Mouse (Mus musculus): ENCODE data around the gene Med13. TPM values are rescaled to one million over a fixed set of nuclear protein-coding genes. Genes with fewer than 3 reads are reported as not detected.
A peak's percentile ranks its signal among the peaks of the same experiment; 100 is the strongest.
"Not testable (repeated sequence)": the region's sequence is repeated elsewhere in the genome, so short reads cannot be mapped to it uniquely, and the experiment has no call there.

The Med13 gene
- total RNA-seq, 2 experiments from 2014 or later: 56.0 to 64.6 TPM

DNA sequence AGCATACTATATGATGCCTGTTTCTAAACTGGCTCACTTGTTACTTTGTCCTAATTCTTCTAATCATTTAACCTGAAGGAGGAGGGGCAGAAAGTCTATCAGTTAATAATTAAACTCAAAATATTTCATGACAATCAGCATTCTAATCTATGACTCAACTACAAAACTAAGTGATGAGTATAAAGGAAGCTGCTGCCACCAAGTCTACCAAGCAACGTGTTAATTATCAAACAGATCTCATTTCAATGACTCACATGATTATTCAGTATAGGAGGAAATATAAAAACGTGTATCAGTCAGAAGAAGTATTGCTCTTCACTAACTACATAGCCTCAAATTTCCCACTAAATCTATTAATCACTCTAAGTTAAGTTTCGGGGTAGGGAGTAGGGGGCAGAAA, 10.9 kb downstream of the Med13 start:
- intact Hi-C loops (cut with DNase I): no loop called here
- no peak for DNase-seq (ENCODE audit: low spot score in 2 of 2)

DNA sequence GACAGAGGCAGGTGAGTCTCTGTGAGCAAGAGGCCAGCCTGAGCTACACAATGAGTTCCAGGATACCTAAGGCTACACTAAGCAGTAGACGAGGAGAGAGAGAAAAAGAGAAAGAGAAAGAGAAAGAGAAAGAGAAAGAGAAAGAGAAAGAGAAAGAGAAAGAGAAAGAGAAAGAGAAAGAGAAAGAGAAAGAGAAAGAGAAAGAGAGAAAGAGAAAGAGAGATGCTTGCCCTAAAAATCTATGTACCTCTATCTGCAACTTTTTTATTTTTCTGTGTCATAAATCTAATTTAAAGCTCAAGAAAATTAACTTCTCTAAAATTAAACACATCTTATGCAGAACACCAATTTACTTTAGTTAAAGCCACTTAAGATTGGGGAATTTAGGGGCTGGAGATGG, 12.5 kb downstream of the Med13 start:
- intact Hi-C loops (cut with DNase I): not testable (repeated sequence)

DNA sequence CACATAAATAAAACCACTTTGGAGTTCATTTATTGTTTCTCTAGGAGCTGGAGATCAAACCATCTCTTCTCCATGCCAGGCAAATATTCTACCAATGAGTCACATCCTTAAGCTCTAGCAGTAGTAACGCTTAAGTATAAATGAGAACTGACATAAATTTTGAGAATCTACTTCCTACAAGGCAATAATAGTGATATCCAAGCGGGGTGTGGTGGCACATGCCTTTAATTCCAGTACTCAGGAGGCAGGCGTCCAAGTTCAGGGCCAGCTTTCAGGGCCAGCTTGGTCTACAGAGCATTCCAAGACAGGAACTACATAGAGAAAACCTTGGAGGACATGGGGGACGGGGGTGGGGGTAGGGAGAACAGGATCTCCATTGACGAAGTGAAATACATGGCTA, 33.2 kb downstream of the Med13 start:
- intact Hi-C loops (cut with DNase I): no loop called here
- no peak for DNase-seq (ENCODE audit: low spot score in 2 of 2)

More for the DNA sequence above, 12.5 kb downstream of the Med13 start:
- not testable (repeated sequence) for DNase-seq (ENCODE audit: low spot score in 2 of 2)

DNA sequence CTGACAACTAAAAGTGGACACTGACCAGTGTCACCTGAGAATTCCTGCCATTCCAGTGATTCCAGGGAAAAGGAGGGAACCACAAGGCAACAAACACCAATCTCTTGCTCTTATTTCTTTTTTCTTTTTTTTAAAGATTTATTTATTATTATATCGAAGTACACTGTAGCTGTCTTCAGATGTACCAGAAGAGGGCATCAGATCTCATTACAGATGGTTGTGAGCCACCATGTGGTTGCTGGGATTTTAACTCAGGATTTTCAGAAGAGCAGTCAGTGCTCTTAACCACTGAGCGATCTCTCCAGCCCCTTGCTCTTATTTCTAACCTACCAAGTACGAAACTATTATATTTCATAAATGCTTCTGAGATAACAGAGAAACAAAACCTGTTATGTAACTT, 42.4 kb downstream of the Med13 start:
- intact Hi-C loops (cut with DNase I): loop anchor here (5.0 kb wide), 1 partner anchor 37 kb away; no protein-coding TSS in a partner anchor
- DNase-seq (ENCODE audit: low spot score in 2 of 2): not testable (repeated sequence)

GRCm38 (mm10) chr11:86310280-86310679, 47.1 kb downstream of the Med13 start:
- intact Hi-C loops (cut with DNase I): loop anchor here (5.0 kb wide), 1 partner anchor 42 kb away; no protein-coding TSS in a partner anchor

DNA sequence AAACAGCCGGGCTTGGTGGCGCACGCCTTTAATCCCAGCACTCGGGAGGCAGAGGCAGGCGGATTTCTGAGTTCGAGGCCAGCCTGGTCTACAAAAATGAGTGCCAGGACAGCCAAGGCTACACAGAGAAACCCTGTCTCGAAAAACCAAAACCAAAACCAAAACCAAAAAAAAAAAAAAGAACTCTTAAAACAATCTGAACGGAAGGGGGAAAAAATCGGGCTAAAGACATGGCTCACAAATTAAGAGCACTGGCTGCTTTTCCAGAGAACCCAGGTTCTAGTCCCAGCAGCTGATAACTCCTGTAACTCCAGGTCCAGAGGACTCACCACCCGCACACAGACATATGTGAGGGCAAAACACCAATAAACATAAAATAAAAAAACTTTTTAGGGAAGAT, 65.2 kb downstream of the Med13 start:
- intact Hi-C loops (cut with DNase I); DNase-seq (ENCODE audit: low spot score in 2 of 2): not testable (repeated sequence)

More at GRCm38 (mm10) chr11:86310280-86310679, 47.1 kb downstream of the Med13 start:
- no peak for DNase-seq (ENCODE audit: low spot score in 2 of 2)

DNA sequence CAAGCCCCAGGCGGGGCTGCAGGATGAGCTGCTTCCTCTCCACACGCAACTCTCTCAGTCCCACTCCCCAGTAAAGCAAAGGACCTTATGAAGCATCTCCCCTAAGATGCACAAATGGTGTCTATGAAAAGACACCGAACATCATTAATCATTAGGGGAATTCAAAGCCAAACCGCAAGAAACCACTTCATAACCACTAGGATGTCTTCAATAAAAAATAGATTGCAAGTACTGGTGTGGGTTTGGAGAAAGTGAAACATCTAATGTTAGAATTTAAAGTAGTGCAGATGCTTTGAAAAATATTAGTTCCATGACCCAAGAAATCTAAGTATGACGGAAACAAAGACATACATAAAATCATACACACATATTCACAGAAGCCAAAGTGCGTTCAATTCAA, 65.7 kb downstream of the Med13 start:
- no peak for DNase-seq (ENCODE audit: low spot score in 2 of 2)
- intact Hi-C loops (cut with DNase I): no loop called here

- intact Hi-C loops (cut with DNase I): no loop called here
- DNase-seq (ENCODE audit: low spot score in 2 of 2): no peak
These were observed 71.7 kb downstream of the Med13 start for GRCm38 (mm10) chr11:86285729-86286128.

DNA sequence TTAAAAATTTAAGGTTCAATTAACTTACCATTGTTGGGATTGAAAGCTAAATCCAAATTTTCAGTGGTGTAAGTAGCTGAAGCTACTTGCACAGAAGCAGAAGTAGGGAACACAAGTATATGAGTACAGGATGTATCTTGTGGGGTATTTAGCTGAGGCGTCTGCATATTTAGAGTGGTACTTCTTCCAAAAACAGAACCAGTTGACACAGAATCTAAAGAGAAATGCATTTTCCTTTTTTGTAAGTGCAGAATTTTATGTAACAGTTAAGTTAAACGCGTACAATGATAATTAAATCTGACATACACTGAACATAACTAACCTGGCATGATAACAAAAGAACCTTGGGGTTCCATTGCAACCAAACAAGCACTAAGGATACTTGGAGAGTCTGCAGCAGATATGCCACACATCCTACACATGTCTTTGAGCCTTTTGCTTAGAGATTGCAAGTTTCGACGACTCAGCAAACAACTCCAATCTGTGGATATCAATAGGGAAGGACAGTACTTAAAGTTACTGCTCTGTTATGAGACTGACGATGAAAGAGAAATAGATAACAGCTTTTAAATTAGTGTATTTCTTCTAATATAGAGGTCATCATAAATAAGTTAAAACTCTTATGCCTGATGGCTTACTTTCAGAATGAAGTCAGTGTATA, 78.8 kb downstream of the Med13 start:
- intact Hi-C loops (cut with DNase I): no loop called here
- DNase-seq (ENCODE audit: low spot score in 2 of 2): peak in 1 of 2 experiments; percentile 75

DNA sequence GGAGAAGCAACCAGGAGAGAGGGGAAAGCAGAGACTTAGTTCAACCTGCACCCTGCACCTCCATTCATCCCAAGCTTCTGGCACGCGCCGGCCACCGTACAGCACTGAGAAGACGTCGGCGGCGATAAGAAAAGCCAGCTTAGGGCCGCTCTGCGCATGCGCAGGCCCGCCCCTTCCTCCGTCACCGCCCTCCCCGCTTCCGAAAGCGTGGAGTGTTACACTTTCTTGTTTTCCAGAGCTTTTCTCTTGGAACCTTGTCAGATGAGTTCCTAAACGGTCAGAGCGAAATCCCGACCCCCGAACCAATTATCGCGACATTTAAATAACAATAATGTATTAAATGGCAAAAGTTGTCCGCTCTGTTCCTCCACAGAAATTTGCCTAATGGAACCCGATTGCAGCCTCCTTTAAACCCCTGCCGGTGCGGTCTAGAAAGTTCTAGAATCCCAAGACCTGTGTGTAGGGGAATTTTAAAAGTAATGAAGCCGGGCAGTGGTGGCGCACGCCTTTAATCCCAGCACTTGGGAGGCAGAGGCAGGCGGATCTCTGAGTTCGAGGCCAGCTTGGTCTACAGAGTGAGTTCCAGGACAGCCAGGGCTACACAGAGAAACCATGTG, 99.8 kb downstream of the Med13 start, which contains the start of gene Ints2:
Gene Ints2, minus strand, starts transcription at position 116 of the 617 bp plus-strand sequence.
- intact Hi-C loops (cut with DNase I): loop anchor here (5.0 to 10.0 kb wide), 2 partner anchors 100 to 207 kb away; partner anchors contain the start of gene Med13
- peak; percentile 95 to 96 for DNase-seq (ENCODE audit: low spot score in 2 of 2)

- no peak for DNase-seq (ENCODE audit: low spot score in 2 of 2)
- intact Hi-C loops (cut with DNase I): loop anchor here (5.0 to 10.0 kb wide), 2 partner anchors 100 to 208 kb away; partner anchors contain the start of gene Med13
These were observed 100.3 kb downstream of the Med13 start for GRCm38 (mm10) chr11:86257054-86257453.

GRCm38 (mm10) chr11:86253342-86253741, 104.1 kb downstream of the Med13 start:
- no peak for DNase-seq (ENCODE audit: low spot score in 2 of 2)
- intact Hi-C loops (cut with DNase I): loop anchor here (10.0 kb wide), 1 partner anchor 211 kb away; no protein-coding TSS in a partner anchor

DNA sequence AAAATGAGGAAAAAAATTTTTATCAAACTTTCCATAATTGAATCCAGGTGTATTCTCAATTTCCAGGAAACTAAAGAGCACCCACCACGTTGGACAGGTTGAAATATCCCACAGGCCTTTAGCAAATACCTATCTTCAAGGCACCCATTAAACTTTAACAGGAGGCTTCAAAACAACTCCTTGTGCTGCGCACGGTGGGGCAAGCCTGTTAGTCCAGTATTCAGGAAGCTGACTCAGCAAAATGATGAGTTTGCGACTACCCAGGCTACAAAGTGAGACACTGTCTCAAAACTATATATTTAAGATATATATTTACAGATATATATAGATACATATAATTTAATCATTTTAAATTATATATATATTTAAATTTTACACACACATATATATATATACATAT, 125.0 kb downstream of the Med13 start:
- intact Hi-C loops (cut with DNase I): no loop called here
- no peak for DNase-seq (ENCODE audit: low spot score in 2 of 2)

DNA sequence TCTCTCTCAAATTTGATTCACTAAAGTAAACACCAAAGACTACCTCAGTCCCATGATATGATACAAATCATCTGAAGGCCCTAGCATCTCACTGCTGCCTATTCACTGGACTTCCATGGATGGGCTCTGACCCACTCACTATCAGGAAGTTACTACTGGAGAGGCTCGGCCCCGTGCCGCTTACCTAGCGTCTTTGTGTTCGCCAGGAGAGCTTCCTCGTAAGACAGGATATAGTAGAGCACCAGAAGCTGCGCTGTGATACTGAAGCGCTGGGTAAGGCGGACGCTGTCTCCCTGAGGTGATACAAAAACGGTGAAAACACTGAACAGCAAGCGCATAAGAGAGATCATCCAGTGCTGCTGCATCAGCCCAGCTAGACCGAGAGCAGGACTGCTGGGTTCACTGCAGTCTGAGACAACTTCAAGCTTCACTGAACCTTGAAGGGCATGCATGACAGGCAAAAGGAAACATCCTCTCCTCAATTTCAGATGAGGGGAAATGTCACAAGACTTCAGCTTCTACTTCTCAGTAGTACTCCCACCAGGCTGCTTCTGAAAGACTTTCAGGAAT, 125.5 kb downstream of the Med13 start:
- no peak for DNase-seq (ENCODE audit: low spot score in 2 of 2)
- intact Hi-C loops (cut with DNase I): no loop called here

DNA sequence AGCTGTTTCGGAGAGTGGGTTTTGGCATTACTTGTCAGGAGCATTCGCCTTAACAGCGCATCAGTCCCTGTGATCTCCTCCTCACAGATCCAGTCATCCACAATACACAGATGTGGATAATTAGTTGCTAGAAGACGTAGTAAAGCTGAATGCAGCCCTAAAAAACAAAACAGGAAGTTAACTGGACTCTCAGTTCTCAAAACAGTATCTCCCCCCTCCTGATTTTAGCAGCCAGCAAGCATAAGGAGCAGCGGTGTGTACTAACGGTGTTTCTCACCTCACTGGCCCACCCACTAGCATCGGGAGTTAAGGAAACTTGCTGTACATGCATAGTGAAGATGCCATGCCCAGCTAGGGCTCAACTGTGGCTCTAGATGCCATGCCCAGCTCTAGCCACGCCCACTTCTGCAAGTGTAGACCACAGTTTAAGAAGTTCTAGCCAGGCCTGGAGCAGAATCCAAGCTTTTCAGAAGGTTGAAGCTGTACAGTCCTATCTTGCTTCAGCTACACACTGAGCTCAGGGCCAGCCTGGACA, 130.7 kb downstream of the Med13 start:
- no peak for DNase-seq (ENCODE audit: low spot score in 2 of 2)
- intact Hi-C loops (cut with DNase I): no loop called here

- DNase-seq (ENCODE audit: low spot score in 2 of 2): no peak
- intact Hi-C loops (cut with DNase I): no loop called here
These were observed 131.6 kb downstream of the Med13 start for GRCm38 (mm10) chr11:86225761-86226160.

Data from left cerebral cortex, postnatal 25 days (tissue).